Mouse (Mus musculus) heart, adult 8-10 months (tissue): ENCODE results near the gene Unk. TPM values are rescaled to one million over a fixed set of nuclear protein-coding genes. Genes with fewer than 3 reads are reported as not detected.

Experiments used
- DNase-seq: peaks from one replicate; pipeline ENCODE4 v3.0.0; 2022; ENCODE audit warnings: low spot score
- total RNA-seq, 4 experiments: library from RNA; stranded (reverse); gene quantifications; 2 replicates each; pipeline ENCODE4 v1.2.4; 2022

The Unk gene
- total RNA-seq, 4 experiments from 2014 or later: 7.2 to 9.4 (median 7.8) TPM

DNA sequence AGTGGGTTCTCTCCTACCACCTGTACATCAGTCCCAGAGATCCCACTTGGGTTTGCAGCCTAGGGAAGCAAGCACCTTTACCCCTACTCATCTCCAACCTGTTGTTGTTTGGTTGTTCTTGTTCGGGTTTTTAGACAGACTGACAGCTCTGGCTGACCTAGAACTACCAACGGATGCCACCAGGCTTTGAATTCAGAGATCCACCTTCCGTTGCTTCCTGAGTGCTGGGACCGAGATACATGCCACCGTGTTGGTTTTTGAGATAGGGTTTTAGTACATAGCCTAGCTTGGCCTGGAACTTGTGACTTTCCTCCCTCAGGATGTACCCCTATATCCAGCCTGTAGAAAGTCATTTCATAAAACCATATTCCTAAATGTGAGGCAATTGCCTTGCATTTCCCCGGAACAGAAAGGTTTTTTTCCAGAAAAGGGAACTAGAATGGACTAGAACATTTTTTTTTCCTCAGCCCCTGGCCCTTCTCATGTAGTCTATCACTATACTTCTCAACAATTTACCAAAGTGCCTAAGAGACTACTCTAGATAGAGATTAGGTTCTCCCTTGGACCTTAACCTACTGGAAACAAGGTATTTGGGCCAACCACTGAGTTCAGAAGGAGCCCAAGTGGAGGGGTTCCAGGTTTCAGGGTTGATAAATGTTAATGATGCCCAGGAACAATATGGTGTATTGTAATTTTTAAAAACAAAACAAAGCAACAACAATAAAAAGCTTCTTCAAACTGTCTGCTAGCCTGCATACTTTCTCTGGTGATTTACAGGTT lies 846 bp upstream of the Unk start:
- no peak for DNase-seq

DNA sequence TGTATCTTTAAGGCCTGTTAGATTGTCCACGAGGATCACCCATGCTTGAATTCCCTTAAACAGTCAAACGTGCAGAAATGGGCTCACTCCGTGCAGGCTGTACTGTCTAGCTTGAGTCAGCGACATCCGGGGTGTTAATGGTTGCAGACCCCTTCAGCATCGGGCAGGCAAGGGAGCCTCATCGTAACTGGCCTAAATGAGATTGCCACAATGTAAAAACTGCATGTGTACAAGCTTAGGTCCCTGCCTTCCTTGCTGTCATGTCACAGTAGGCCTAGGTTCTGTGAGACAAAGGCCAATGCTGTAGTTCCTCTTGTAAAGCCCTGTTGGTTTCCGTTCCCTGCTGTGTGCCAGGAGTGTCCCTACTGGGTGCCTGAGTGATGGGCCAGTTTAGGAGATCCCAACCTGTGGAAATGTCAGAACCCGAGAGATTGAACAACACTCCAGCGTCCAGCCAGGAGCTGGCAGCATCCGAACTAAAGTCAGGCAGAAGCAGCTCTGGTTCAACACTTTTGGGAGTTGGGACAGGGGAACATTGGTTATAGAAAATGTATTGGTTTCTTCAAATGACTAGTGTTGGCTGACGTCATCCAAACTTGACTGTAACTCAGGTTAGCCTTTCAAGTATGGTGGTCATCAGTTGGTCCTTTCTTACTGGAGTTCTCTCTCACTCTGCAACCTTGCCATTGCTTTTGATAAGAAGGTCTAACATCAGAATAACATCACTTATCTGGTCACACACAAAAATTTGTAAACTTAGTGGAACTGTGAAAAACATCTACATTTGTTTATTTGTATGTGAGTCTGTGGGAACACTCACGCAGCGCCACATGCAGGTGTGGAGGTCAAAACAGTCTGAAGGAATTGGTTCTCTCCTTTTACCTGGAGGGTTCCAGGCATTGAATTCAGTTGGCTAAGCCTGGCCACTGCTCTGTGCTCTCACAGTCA lies 1.1 kb downstream of the Unk start:
- DNase-seq: no peak

DNA sequence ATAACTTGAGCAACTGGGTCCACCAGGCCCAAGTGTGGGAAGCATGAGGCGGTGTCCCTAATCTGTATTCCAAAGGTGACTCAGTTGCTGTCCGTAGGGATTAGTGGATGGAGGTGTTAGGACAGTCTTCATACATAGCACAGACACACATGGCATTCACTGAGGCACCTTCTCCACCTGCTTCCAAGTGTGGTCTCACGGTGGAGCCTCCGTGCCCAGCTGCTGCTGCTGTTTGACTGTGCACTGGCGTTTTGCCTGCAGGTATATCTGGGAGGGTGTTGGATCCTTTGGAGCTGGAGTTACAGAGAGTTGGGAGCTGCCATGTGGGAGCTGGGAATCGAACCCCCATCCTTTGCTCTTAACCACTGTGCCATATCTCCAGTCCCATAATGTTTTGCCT lies 4.5 kb downstream of the Unk start:
- no peak for DNase-seq

- no peak for DNase-seq
Observed at GRCm38 (mm10) chr11:116036671-116037070, 6.5 kb downstream of the Unk start.

GRCm38 (mm10) chr11:116037826-116038225 lies 7.7 kb downstream of the Unk start:
- DNase-seq: no peak

DNA sequence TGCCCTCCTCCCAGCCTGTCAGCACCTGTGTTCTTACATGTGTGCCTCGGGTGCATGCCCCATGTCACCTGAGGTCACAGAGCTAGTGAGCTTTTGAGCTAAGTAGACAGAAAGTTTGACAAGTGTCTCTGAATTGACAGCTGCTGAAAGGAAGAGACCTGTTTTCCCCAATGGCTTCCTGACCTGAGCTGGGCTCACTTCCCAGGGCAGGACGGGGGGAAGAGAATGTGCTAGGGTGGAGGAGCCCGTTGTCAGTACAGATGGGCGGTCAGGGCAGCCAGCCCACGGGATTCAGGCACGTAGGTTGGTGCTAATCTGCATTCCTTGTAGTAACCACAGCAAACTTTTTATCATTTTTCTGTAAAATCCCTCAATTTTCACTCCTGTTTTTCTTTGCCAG lies 10.5 kb downstream of the Unk start:
- no peak for DNase-seq

GRCm38 (mm10) chr11:116041833-116042232 lies 11.7 kb downstream of the Unk start:
- no peak for DNase-seq

GRCm38 (mm10) chr11:116042372-116043138 lies 12.4 kb downstream of the Unk start:
- no peak for DNase-seq

DNA sequence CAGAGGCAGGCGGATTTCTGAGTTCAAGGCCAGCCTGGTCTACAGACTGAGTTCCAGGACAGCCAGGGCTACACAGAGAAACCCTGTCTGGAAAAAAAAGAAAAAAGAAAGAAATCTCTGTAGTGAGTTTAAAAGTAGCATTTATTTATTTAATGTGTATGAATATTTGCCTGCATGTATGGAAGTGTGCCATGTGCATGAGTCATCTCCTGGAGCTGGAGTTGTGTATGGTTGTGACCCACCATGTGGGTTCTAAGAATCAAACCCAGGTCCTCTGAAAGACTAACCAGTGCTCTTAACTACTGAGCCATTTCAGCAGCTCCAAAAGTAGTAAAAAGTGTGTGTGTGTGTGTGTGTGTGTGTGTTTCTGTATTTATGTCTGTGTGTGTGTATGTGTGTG lies 13.2 kb downstream of the Unk start:
- no peak for DNase-seq

- no peak for DNase-seq
Observed at GRCm38 (mm10) chr11:116045173-116045572, 15.1 kb downstream of the Unk start.

GRCm38 (mm10) chr11:116049610-116050009 lies 19.5 kb downstream of the Unk start:
- DNase-seq: no peak

GRCm38 (mm10) chr11:116050196-116050595 lies 20.1 kb downstream of the Unk start:
- no peak for DNase-seq

GRCm38 (mm10) chr11:116053510-116054229 lies 23.5 kb downstream of the Unk start:
- DNase-seq: no peak

DNA sequence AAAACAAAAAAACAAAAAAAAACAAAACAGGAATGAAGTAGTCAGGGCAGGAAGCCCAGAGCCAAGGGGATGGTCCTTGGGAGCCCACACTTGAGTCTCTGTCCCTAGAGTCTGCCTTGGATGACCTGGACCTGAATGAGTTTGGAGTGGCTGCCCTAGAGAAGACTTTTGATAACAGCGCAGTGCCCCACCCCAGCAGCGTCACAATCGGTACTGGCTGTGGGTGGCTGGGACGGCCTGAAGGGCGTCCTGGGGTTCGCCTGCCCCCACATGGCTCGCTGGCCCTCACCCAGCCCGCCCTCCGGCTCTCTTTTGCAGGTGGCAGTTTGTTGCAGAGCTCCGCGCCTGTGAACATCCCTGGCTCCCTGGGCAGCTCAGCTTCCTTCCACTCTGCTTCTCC lies 25.8 kb downstream of the Unk start:
- no peak for DNase-seq

GRCm38 (mm10) chr11:116057237-116057881 lies 27.2 kb downstream of the Unk start:
- no peak for DNase-seq

GRCm38 (mm10) chr11:116058022-116058614 lies 28.0 kb downstream of the Unk start:
- no peak for DNase-seq

DNA sequence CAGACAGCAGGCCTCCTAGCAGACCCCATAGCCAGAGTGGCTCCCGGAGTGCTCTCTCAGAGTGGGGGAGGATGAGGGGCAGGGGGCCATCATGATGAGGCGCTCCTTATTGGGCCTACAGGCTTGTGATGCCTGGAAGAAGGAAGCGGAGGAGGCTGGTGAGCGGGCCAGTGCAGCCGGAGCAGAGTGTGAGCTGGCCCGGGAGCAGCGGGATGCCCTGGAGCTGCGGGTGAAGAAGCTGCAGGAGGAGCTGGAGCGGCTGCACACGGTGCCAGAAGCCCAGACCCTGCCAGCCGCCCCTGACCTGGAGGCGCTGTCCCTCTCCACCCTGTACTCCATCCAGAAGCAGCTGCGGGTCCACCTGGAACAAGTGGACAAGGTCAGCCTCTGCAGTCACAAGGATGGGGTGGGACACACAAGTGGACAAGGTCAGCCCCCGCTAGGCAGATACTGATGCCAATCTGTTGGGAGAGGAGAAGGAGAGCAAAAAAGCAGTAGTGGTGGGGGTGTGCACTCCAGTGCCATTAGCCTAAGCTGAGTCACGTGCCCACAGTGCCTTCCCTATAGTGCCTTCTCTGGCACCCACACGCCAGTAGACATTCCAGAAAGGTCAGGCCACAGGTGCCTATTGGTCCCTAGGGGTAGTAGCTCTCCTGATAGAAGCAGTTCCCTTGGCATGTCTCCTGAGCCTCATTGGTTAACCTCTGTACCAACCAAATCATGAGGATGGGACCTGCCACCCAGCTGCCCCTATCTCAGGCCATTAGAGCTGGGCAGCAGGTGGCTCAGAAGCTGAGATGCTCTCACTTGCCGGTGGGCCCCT lies 29.0 kb downstream of the Unk start:
- no peak for DNase-seq

DNA sequence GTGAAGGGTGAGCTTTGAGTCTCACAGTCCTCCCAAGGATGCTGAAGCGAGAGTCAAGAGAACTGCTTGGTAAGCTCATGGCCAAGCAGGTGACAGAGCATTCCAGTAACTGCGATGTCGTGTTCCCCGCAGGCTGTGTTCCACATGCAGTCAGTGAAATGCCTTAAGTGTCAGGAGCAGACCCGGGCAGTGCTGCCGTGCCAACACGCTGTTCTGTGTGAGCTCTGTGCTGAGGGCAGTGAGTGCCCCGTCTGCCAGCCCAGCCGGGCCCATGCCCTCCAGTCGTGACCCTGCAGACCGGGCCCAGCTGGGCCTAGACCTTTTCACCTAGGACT lies 29.5 kb downstream of the Unk start:
- no peak for DNase-seq

GRCm38 (mm10) chr11:116060596-116060995 lies 30.5 kb downstream of the Unk start:
- DNase-seq: no peak
